In the genomic region with DNA sequence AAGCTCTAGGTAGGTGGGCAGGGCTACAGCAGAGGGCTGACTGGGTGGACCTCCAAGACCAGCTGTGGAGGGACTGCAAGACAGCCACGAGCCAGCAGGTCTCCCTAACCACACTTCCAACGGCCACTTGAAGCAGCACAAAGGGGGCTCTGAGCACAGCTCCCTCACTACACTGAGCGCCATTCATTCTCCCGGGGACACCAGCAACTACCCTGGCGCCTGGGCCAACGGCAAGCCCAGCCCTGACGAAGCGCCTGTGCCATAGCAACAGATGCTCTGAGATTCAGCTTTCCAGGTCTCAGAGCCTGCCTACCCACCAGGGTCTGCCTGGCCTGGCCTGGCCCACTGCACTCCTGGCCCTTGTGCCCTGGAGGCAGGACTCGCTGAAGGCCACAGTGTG, we compare ENCODE assay signal across 12 mouse cellular contexts. TPM values are rescaled to one million over a fixed set of nuclear protein-coding genes. Genes with fewer than 3 reads are reported as not detected.
DNase-seq lines count a peak whose midpoint lies in the region; ATAC-seq and TF ChIP-seq lines count a peak whose summit lies in the region.
"Had no signal": no experiment of that assay in that cellular context is flagged by ENCODE, and none has a peak within 500 bp of the region (broad histone marks: within the 10 kb centered on the region; RNA-seq: fewer than 3 reads in every experiment).

No protein-coding gene starts in this region.

- peaks cover 45% of the 10 kb centered on the region for H3K4me1 ChIP-seq in hindbrain, embryonic 10.5 days (replicated peaks)
- H3K4me1 ChIP-seq in limb, embryonic 15.5 days = peaks cover 38% of the 10 kb centered on the region
- H3K4me1 ChIP-seq in intestine, embryonic 16.5 days (ENCODE audit: control insufficient read depth, insufficient read depth, low read length) = peaks cover 28% of the 10 kb centered on the region
- no peaks in the 10 kb centered on the region for H3K4me1 ChIP-seq in kidney, adult 2 months (ENCODE audit: control insufficient read depth, insufficient read depth, low read length)

- no peaks in the 10 kb centered on the region for H3K36me3 ChIP-seq in hindbrain, embryonic 10.5 days
- H3K36me3 ChIP-seq in limb, embryonic 15.5 days = no peaks in the 10 kb centered on the region
- H3K36me3 ChIP-seq in intestine, embryonic 16.5 days (ENCODE audit: control insufficient read depth, insufficient read depth, low read length) = no peaks in the 10 kb centered on the region
- no peaks in the 10 kb centered on the region for H3K36me3 ChIP-seq in kidney, adult 2 months (ENCODE audit: control insufficient read depth, insufficient read depth, low read length)
- H3K36me3 ChIP-seq: embryonic facial prominence, embryonic 12.5 days had no signal

- peak; percentile 57 for DNase-seq in left cerebral cortex, postnatal 4 days
- DNase-seq in left cerebral cortex, adult 18-20 months (ENCODE audit: low spot score in 2 of 2) = no peak
- peak; percentile 69 for DNase-seq in brain, adult 2 months (ENCODE audit: low read depth, low spot score)
- peak; percentile 33 for DNase-seq in hindbrain, embryonic 10.5 days (ENCODE audit: low spot score)
- DNase-seq in gastrocnemius, postnatal 25 days = no peak
- no peak for DNase-seq in kidney, adult 2 months
- DNase-seq: heart, adult 2 months; lung, postnatal 4 days had no signal

- H3K9ac ChIP-seq in limb, embryonic 15.5 days = no peak overlapping the region
- no peak overlapping the region for H3K9ac ChIP-seq in intestine, embryonic 16.5 days (ENCODE audit: low read depth, low read length)
- H3K9ac ChIP-seq: embryonic facial prominence, embryonic 12.5 days had no signal

- H3K9me3 ChIP-seq in hindbrain, embryonic 10.5 days = 0 out of 2 replicates have a peak, but pooled peaks cover 3% of the 10 kb centered on the region
- H3K9me3 ChIP-seq in limb, embryonic 15.5 days = no peaks in the 10 kb centered on the region
- no peaks in the 10 kb centered on the region for H3K9me3 ChIP-seq in intestine, embryonic 16.5 days (ENCODE audit: control insufficient read depth, low read length)
- H3K9me3 ChIP-seq: embryonic facial prominence, embryonic 12.5 days had no signal

- H3K4me2 ChIP-seq in limb, embryonic 15.5 days = no peak overlapping the region
- no peak overlapping the region for H3K4me2 ChIP-seq in intestine, embryonic 16.5 days (ENCODE audit: low read depth, low read length)
- H3K4me2 ChIP-seq: embryonic facial prominence, embryonic 12.5 days had no signal

- TF ChIP-seq CTCF in kidney, adult 2 months (conservative IDR thresholded peaks at IDR 0.05; ENCODE audit: insufficient read depth, insufficient read length, low read depth, low read length) = no peak

- H3K27ac ChIP-seq in hindbrain, embryonic 10.5 days = peak overlapping the region; percentile 65
- peak overlapping the region; percentile 40 for H3K27ac ChIP-seq in limb, embryonic 15.5 days
- no peak overlapping the region; the same call in 1 of the 2 replicates for H3K27ac ChIP-seq in intestine, embryonic 16.5 days (ENCODE audit: low read length)
- H3K27ac ChIP-seq in kidney, adult 2 months (ENCODE audit: insufficient read depth, low read depth, low read length) = no peak overlapping the region
- H3K27ac ChIP-seq: embryonic facial prominence, embryonic 12.5 days; heart, adult 2 months had no signal

- H3K4me3 ChIP-seq in hindbrain, embryonic 10.5 days = no peak overlapping the region
- no peak overlapping the region for H3K4me3 ChIP-seq in limb, embryonic 15.5 days
- no peak overlapping the region for H3K4me3 ChIP-seq in intestine, embryonic 16.5 days (ENCODE audit: low read length)
- no peak overlapping the region for H3K4me3 ChIP-seq in kidney, adult 2 months (ENCODE audit: insufficient read depth, low read depth, low read length)
- H3K4me3 ChIP-seq: embryonic facial prominence, embryonic 12.5 days; heart, adult 2 months had no signal

- ATAC-seq in limb, embryonic 15.5 days (ENCODE audit: insufficient number of reproducible peaks, low FRiP score, low TSS enrichment, low read depth) = peak; percentile 58; the same call in 1 of the 2 replicates
- no peak for ATAC-seq in intestine, embryonic 16.5 days

- TF ChIP-seq POLR2A in kidney, adult 2 months (IDR thresholded peaks at IDR 0.05; ENCODE audit: low read depth, low read length) = no peak

- WGBS in hindbrain, embryonic 10.5 days = 44% methylated on average over 9 of the region's 9 CpGs
- 52% methylated on average over 9 of the region's 9 CpGs for WGBS in limb, embryonic 15.5 days
- WGBS in intestine, embryonic 16.5 days = 62% methylated on average over 9 of the region's 9 CpGs
- WGBS in kidney, adult 2 months = 72% methylated on average over 9 of the region's 9 CpGs

- intact Hi-C loops in left cerebral cortex, postnatal 4 days (cut with DNase I) = no loop called here

- H3K27me3 ChIP-seq in hindbrain, embryonic 10.5 days (ENCODE audit: insufficient read depth, poor library complexity, severe bottlenecking) = no peaks in the 10 kb centered on the region
- no peaks in the 10 kb centered on the region for H3K27me3 ChIP-seq in limb, embryonic 15.5 days
- H3K27me3 ChIP-seq in intestine, embryonic 16.5 days (replicated peaks; ENCODE audit: control insufficient read depth, insufficient read depth, low read length) = no peaks in the 10 kb centered on the region
- no peaks in the 10 kb centered on the region for H3K27me3 ChIP-seq in kidney, adult 2 months (replicated peaks; ENCODE audit: control insufficient read depth, insufficient read depth, low read length)
- H3K27me3 ChIP-seq: CH12.LX; embryonic facial prominence, embryonic 12.5 days had no signal

RNA-seq across cellular contexts. Expression of gene Sh2d3c, which starts 2.1 kb away (rescaled TPM):
- total RNA-seq in left cerebral cortex, postnatal 4 days (2021) = 10 to 100 TPM; 33.1 to 37.2 TPM
- total RNA-seq in left cerebral cortex, adult 18-20 months (2021) = 10 to 100 TPM; 27.9 to 35.5 TPM
- polyA plus RNA-seq in hindbrain, embryonic 10.5 days (2016; fragmentation: Nextera tagmentation; extraction: Ambion mirVana) = 27.6 and 39.1 TPM in 2 replicates
- 23.0 and 24.7 TPM in 2 replicates for polyA plus RNA-seq in limb, embryonic 15.5 days (2015; fragmentation: Nextera tagmentation; extraction: Ambion mirVana)
- 26.1 and 26.5 TPM in 2 replicates for polyA plus RNA-seq in intestine, embryonic 16.5 days (2015; fragmentation: Nextera tagmentation; extraction: Ambion mirVana)
- total RNA-seq in gastrocnemius, postnatal 25 days (2021) = 1 to 10 TPM; 4.2 to 8.4 TPM
- polyA plus RNA-seq in kidney, adult 2 months (2012; rRNA removed) = 28.4 and 30.4 TPM in 2 replicates

RNA-seq across cellular contexts. Expression of gene Cdk9, which starts 5.9 kb away (rescaled TPM):
- total RNA-seq in left cerebral cortex, postnatal 4 days (2021) = 10 to 100 TPM; 87.8 to 88.0 TPM
- total RNA-seq in left cerebral cortex, adult 18-20 months (2021) = 100 to 1,000 TPM; 128 to 133 TPM
- 121 and 125 TPM in 2 replicates for polyA plus RNA-seq in hindbrain, embryonic 10.5 days (2016; fragmentation: Nextera tagmentation; extraction: Ambion mirVana)
- 84.4 and 101 TPM in 2 replicates for polyA plus RNA-seq in limb, embryonic 15.5 days (2015; fragmentation: Nextera tagmentation; extraction: Ambion mirVana)
- polyA plus RNA-seq in intestine, embryonic 16.5 days (2015; fragmentation: Nextera tagmentation; extraction: Ambion mirVana) = 83.4 and 86.0 TPM in 2 replicates
- total RNA-seq in gastrocnemius, postnatal 25 days (2021) = 10 to 100 TPM; 17.2 to 20.0 TPM
- polyA plus RNA-seq in kidney, adult 2 months (2012; rRNA removed) = 88.3 and 89.2 TPM in 2 replicates

RNA-seq across cellular contexts. Expression of gene Fpgs, which starts 14.8 kb away (rescaled TPM):
- 10 to 100 TPM; 26.3 to 30.0 TPM for total RNA-seq in left cerebral cortex, postnatal 4 days (2021)
- 1 to 10 TPM; 7.6 to 9.0 TPM for total RNA-seq in left cerebral cortex, adult 18-20 months (2021)
- 25.9 and 29.5 TPM in 2 replicates for polyA plus RNA-seq in hindbrain, embryonic 10.5 days (2016; fragmentation: Nextera tagmentation; extraction: Ambion mirVana)
- polyA plus RNA-seq in limb, embryonic 15.5 days (2015; fragmentation: Nextera tagmentation; extraction: Ambion mirVana) = 33.5 and 34.8 TPM in 2 replicates
- polyA plus RNA-seq in intestine, embryonic 16.5 days (2015; fragmentation: Nextera tagmentation; extraction: Ambion mirVana) = 29.8 and 32.0 TPM in 2 replicates
- total RNA-seq in gastrocnemius, postnatal 25 days (2021) = 1 to 10 TPM; 3.9 to 4.7 TPM
- polyA plus RNA-seq in kidney, adult 2 months (2012; rRNA removed) = 147 and 174 TPM in 2 replicates

RNA-seq across cellular contexts. Expression of gene 6330409D20Rik, which starts 22.1 kb away (rescaled TPM):
- total RNA-seq in left cerebral cortex, postnatal 4 days (2021) = 1 to 10 TPM; 3.0 to 3.2 TPM
- 1 to 10 TPM; 2.2 to 2.8 TPM for total RNA-seq in left cerebral cortex, adult 18-20 months (2021)
- polyA plus RNA-seq in hindbrain, embryonic 10.5 days (2016; fragmentation: Nextera tagmentation; extraction: Ambion mirVana) = 1.3 and 1.7 TPM in 2 replicates
- not detected in 2 replicates for polyA plus RNA-seq in limb, embryonic 15.5 days (2015; fragmentation: Nextera tagmentation; extraction: Ambion mirVana)
- polyA plus RNA-seq in intestine, embryonic 16.5 days (2015; fragmentation: Nextera tagmentation; extraction: Ambion mirVana) = 0.26 TPM in 1 of 2 replicates, not detected in the other
- not detected for total RNA-seq in gastrocnemius, postnatal 25 days (2021)
- polyA plus RNA-seq in kidney, adult 2 months (2012; rRNA removed) = not detected in 2 replicates
- total RNA-seq: CH12.LX; heart, adult 2 months had no signal
- polyA plus RNA-seq: heart, adult 2 months had no signal

RNA-seq across cellular contexts. Expression of gene Tor2a, which starts 38.3 kb away (rescaled TPM):
- 10 to 100 TPM; 29.3 to 30.5 TPM for total RNA-seq in left cerebral cortex, postnatal 4 days (2021)
- total RNA-seq in left cerebral cortex, adult 18-20 months (2021) = 10 to 100 TPM; 28.7 to 34.3 TPM
- 56.9 and 61.6 TPM in 2 replicates for polyA plus RNA-seq in hindbrain, embryonic 10.5 days (2016; fragmentation: Nextera tagmentation; extraction: Ambion mirVana)
- 68.5 and 71.7 TPM in 2 replicates for polyA plus RNA-seq in limb, embryonic 15.5 days (2015; fragmentation: Nextera tagmentation; extraction: Ambion mirVana)
- 73.1 and 74.0 TPM in 2 replicates for polyA plus RNA-seq in intestine, embryonic 16.5 days (2015; fragmentation: Nextera tagmentation; extraction: Ambion mirVana)
- 1 to 10 TPM; 4.9 to 5.7 TPM for total RNA-seq in gastrocnemius, postnatal 25 days (2021)
- 72.5 and 93.3 TPM in 2 replicates for polyA plus RNA-seq in kidney, adult 2 months (2012; rRNA removed)

Comparison
In these comparisons a context has a peak if more than half of its experiments do, and no peak if none do; other contexts are left out.
1. DNase-seq: peak in left cerebral cortex, postnatal 4 days (single experiment), brain, adult 2 months (single experiment) and hindbrain, embryonic 10.5 days (single experiment); none in left cerebral cortex, adult 18-20 months (0 of 2), gastrocnemius, postnatal 25 days (single experiment) and kidney, adult 2 months (single experiment).
2. H3K27ac ChIP-seq: peak in hindbrain, embryonic 10.5 days (single experiment) and limb, embryonic 15.5 days (single experiment); none in intestine, embryonic 16.5 days (single experiment) and kidney, adult 2 months (single experiment).